Mouse (Mus musculus) left cerebral cortex, adult 18-20 months (tissue): ENCODE data around the gene Rgs14. TPM values are rescaled to one million over a fixed set of nuclear protein-coding genes. Genes with fewer than 3 reads are reported as not detected.
A peak's percentile ranks its signal among the peaks of the same experiment; 100 is the strongest.

Experiments
- DNase-seq, 2 experiments: peaks; one replicate each; pipeline ENCODE4 v3.0.0; 2021 to 2022; ENCODE audit warnings: low spot score in 2 of 2, mixed read lengths in 1 of 2
- total RNA-seq, 2 experiments: library from RNA; stranded (reverse); gene quantifications; 2 replicates each; pipeline ENCODE4 v1.2.3; 2021

Rgs14 gene
- total RNA-seq, 2 experiments from 2014 or later, result 57.5 to 60.7 TPM

DNA sequence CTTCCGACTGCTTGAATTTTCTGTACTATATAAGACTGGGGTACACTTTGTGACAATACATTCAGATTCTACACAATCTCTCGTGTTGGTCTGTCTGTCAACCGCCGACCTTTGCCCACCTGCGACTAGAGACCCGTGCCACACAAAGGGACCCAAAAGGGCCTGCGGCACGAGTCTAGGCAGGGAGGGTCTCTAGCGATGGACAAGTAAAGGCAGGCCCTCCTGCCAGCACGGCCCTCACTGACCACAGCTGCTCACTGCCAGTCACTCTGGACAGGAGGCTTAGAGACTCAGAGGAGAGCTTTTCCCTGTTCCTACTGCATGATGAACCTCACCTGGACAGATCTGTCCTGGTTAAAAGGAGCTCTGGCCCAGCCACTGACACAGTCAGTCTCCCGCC is 27.1 kb upstream of the Rgs14 start:
- DNase-seq, result no peak

DNA sequence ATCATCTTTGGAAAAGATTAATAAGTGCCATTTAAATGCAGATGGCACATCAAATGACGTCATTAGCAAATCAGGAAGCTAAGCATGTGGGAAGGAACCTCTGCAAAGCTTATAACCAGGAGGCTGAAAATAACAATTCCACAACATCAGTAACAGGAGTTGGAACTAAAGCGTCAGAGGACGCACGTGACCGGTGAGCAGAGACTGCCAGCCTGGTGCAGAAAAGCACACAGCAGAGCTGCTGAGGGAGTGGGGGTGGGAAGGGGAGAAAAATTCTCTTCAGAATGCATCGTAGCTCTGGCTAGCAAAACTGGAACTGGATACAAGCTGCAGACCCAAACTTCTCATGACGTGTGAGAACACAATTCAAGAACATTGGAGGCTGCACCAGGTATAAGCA is 25.2 kb upstream of the Rgs14 start:
- DNase-seq, result peak; percentile 38 to 49

DNA sequence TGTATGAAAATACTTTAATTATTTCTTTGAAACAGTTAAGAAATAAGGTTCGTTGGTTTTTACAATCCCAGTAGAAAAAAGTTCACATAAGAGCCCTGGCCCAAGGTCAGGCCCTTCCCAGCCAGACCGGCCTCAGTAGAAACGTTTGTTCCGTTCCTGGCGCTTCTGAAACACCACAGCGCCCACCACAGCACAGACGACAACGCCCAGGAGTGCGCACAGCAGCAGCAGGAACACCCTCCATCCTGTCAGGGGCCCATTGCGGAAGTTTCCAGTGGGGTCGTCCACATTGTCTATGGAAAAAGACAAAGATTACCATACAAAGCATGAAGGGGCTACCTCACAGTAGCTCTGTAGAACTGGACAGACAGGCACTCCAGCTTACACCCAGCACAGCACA is 22.8 kb upstream of the Rgs14 start:
- no peak for DNase-seq

DNA sequence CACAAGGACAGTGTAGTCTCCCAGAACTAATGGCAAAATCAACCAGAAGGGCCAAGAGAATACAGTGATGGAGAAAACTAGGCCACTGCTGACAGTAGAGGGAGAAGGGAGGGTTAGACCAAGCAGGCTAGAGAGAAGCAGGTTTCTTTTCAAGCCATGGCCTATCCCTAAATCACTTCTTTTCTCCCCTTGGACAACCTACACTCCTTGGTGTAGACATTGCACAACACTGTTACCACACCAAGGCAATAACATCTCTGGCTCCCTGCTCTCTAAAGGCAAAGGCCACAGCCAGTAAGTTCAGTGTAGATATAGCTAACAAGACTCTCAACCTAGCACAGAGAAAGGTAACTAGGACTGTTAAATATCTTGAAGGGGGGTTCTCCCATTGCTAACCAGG is 8.4 kb upstream of the Rgs14 start:
- DNase-seq, result no peak

- DNase-seq, result no peak
Measured at GRCm38 (mm10) chr13:55361974-55362452, 7.5 kb upstream of the Rgs14 start.

- peak; percentile 96 to 97 for DNase-seq
Measured at GRCm38 (mm10) chr13:55362453-55363060, 7.0 kb upstream of the Rgs14 start, which contains the start of gene Lman2. TSS of gene Lman2 (minus strand) at chr13:55362783.

DNA sequence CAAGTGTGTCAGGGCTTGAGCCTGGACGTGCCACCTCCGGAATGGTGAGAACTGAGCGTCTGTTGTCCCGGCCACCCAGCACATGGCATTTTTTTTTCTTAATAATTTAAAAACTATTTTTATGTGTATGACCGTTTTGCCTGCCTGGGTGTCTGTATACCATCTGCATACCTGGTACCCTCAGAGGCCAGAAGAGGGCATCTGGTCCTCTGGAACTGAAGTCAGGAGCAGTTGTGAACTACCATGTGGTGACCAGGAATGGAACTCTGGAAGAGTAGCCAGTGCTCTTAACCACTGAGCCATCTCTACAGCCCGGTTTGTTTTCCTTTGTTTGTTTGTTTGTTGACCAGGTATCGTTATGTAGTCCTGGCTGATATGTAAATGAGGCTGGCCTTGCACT is 1.1 kb upstream of the Rgs14 start:
- no peak for DNase-seq

DNA sequence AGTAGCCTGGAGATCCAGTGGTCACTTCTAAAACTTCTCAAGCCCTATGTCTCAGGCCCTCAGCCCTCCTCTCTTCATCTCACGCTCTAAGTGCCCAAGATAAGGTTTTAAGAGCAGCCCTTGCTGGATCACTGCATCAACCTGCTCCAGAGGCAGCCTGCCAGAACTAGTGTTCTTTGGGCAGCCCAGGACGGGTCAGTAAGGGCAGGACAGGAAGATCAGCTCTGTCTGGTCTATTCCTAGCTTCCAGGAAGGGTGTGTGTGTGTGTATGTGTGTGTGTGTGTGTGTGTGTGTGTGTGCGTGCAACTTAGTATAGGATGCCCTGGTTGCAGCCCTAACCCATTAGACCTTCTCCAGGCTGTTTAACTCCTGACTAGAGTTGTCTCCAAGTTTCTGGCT is 702 bp downstream of the Rgs14 start:
- no peak for DNase-seq

- no peak for DNase-seq
Measured at GRCm38 (mm10) chr13:55371007-55371681, 1.6 kb downstream of the Rgs14 start.

- DNase-seq, result no peak
Measured at GRCm38 (mm10) chr13:55371740-55372139, 2.2 kb downstream of the Rgs14 start.

GRCm38 (mm10) chr13:55374206-55374924 is 4.8 kb downstream of the Rgs14 start:
- DNase-seq, result no peak

GRCm38 (mm10) chr13:55375877-55376276 is 6.3 kb downstream of the Rgs14 start:
- no peak for DNase-seq

GRCm38 (mm10) chr13:55378907-55379580 is 9.5 kb downstream of the Rgs14 start:
- no peak for DNase-seq

DNA sequence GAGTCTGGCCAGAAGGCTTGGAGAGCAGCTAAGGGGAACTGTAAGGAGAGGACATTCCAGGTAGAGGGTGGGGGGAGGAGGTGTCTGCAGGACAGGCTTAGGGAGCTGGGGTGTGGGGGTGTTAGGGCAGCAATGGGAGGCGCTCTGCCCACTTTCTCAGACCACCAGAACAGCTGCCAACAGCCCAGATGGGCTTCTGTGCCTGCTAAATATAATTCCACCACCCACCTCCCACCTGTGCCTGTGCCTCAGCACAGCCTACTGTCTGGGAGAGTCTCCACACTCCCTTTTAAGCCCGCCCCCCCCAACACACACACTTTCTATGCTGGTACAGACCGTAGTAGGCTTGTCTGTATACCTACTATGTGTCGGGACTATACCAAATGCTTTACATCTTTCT is 12.3 kb downstream of the Rgs14 start:
- peak; percentile 84 to 88 for DNase-seq

DNA sequence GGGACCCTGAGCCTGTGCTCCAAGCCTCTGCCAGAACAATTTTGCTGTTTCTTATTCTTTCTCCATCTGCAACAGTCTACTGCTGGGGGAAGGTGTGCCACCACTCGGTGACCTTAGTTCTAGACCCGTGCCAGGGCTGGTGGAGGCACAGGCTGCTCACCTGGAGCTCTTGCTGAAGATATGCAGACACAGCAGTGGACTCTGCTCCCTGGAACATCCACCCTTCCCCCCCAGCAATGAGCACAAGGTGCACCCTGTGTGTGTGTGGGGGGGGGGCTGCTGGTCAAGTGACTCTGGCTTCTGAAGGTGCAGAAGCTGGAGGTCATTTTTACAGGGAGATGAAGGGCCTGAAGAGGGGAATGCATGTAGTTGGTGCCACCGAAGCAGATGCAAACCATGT is 21.1 kb downstream of the Rgs14 start:
- no peak for DNase-seq

- no peak for DNase-seq
Measured at GRCm38 (mm10) chr13:55391626-55392029, 22.1 kb downstream of the Rgs14 start.

DNA sequence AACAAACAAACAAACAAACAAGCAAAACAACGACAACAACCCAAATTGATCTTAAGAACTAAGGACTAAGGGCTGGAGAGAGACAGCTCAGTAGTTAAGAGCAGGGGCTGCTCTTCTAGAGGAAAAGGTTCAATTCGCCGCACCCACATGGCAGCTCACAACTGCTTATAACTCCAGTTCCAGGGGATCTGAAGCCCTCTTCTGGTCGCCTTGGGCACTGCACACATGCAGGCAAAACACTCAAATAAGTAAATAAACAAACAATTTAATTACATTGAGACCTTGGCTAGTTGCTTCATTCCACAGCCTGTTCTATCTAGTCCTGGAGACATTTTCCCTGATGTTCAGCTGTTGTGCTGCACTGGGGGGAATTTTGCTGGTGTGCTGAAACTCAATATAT is 23.4 kb downstream of the Rgs14 start:
- no peak for DNase-seq

DNA sequence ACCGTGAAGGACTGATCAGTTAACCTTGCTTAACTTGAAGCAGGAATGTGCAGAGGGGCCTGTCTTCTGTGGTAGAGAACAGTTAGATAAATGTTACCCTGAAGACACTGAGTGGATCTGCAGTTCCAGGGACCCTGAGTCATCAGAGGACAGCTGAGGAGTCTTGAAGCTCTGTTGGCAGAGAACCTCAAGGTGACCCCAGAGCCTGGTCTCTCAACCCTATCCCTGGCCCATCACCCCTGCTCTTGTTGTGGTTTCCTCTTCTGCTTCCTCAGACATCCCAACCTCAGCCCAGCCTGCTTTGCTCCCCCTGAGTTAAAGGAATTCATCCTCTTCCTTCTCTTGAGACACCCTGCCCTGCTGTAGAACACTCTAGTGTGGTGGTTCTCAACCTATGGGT is 28.6 kb downstream of the Rgs14 start, which contains the start of gene Slc34a1:
Gene Slc34a1 (plus strand): TSS at position 100 of the 400 bp plus-strand sequence.
- DNase-seq, result no peak

DNA sequence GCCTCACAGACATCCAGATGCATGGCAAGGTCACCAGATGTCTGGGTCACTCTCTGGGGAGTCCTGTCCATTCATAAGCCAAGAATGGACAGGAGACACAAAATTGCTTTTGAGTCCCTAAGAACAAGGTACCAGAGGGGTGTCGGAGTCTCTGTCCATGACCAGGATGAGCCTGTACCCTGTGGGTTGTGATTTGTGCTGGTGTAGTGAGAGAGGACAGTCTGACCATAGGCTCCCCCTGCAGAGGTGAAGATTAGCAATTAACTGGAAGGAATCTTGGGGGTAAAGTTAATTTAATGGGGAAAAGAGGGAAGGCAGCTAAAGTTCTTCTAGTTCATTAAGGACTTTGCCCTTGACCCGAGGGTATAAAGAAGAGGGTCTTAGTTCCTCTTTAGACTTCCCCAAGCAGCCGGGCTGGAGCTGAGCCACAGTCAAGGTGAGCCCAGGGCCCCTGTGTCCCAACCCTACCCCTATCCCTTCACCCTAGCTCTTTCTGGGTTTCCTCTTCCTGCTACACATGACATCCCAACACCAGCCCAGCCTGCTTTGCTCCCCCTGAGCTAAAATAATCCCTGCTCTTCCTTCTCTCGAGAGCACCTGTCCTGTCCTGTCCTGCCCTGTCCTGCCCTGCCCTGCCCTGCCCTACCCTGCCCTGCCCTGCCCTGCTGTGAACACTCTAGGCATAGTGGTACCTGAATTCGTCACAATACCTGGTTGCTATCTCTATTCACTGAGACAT is 29.9 kb downstream of the Rgs14 start:
- no peak for DNase-seq

DNA sequence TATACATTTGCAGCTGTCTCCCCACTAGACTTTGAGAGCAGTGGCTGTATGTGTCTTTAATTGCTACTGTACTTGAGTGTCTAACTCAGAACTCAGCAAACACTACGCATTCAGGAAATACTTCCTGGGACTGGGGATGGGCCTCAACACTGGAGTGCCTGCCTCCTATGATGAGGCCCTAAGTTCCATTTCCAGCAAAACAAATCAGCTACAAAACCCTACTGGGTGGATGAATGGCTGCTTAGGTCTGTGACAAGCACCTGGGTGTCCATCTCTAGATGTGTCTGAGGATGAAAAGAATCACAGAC is 30.5 kb downstream of the Rgs14 start:
- DNase-seq, result no peak

DNA sequence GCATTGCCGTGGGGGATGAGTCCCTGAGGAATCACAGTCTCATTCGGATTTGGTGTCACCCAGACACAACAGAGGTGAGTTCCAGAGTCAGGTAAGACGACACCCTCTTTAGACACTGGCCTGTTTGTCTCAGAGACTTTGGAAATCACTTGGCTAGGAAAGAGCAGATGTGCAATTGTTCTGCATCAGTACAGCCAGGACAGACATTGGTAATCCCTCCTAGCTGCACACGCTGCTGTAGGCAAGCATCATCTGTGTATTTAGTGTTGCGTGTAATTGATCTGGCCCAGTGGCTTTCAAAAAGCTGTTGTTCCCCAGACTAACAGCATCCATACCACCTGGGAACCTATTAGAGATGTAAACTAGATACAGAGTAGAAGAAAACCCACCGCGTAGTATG is 33.7 kb downstream of the Rgs14 start:
- no peak for DNase-seq
